Mouse (Mus musculus): Measurements from ENCODE around the gene C030005K15Rik.
"Not testable (repeated sequence)": the region's sequence is repeated elsewhere in the genome, so short reads cannot be mapped to it uniquely, and the experiment has no call there.

The C030005K15Rik gene

DNA sequence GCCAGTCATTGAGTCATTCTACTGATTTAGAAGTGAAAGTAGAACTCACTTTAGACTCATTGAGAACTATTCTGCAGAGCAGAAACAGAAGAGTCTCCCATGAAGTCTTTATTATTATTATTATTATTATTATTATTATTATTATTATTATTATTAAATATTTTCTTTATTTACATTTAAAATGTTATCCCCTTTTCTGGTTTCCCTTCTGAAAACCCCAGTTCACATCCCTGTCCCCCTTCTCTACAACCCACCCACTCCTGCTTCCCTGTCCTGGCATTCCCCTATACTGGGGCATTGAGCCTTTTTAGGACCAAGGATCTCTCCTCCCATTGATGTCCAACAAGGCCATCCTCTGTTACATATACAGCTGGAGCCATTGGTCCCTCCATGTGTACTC, at the start of gene C030005K15Rik:
Gene C030005K15Rik (minus strand): TSS at position 101 of the 400 bp plus-strand sequence.
- not testable (repeated sequence) for DNase-seq (ENCODE audit: low spot score)

DNA sequence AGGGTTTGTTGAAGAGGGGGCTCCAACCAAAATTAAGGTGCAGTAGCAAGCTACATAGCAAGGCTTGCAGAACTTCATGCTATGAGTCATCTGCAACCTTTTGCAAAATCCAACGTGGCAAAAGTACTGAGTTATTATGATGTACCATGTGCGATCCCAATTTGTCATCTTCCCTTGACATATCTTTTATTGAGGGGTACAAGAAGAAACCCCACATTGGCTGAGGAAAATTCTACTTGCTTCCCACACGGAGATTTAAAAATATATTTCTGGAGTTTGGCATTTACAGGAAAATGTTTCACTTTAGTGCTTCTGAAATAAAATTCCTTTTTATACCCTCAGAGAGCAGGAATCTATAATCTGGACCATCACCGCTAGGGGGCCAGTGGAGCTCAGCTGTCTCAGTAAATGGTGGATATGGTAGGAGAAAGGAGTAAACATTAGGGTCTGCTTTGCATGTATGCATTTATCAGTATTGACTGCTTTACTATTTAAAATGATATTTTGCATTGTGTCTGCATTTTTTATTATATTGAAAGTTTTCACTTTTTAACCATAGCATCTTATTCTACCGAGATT, 41.7 kb upstream of the C030005K15Rik start:
- peak; percentile 47 for DNase-seq (ENCODE audit: low spot score)

DNA sequence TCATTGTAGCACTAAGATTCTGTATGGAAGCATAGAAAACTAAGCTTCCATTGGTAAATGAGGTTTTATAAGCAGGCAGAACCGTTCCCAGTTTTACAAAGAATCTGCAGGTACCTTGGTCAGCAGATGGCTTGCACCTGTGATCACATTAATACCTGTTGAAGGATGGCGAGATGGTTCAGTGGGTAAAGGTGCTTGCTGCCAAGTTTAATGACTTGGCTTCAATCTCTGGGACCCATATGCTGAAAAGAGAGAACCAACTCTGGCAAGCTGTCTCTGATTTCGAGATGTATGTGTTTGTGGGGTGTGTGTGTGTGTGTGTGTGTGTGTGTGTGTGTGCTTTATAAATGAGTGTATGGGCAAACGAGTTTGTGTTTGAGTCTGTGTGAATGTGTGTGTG, 27.3 kb upstream of the C030005K15Rik start:
- DNase-seq (ENCODE audit: low spot score) = no peak

DNA sequence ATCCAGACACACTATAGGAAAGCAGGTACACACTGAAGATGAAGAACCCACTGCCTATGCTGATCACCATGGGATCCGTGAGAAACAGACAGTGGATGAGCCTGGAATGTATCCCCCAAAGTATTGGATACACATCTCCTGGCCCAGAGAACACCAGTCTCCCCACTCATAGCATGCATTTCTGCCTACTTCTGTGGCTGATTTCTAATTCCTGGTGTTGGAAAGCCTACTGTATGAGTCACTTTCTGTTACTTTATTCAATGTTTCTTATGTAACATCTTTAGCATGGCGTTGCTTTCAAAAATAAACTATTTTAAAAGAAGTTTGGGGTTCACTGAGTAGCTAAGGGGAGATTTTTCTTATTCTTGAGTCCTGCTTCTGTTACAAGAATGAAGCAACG, 20.7 kb upstream of the C030005K15Rik start:
- DNase-seq (ENCODE audit: low spot score) = no peak

DNA sequence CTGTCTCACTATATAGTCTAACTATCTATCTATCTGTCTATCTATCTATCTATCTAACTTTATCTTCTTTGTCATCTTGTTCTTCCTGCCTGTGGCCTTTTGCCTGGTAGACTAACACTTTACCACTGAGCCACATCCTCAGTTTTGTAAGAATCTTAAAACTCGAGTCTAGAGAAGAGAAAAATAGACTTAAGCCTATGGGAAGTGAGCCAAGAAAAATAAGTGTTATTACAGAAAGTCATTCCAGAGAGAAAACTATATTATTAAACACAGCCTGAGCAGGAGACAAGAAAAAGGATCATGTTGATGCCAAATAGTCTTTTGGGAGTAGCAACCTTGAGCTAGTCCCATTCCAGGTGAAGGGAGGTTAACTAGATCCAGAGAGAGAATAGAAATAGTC, 626 bp downstream of the C030005K15Rik start:
- DNase-seq (ENCODE audit: low spot score) = no peak

DNA sequence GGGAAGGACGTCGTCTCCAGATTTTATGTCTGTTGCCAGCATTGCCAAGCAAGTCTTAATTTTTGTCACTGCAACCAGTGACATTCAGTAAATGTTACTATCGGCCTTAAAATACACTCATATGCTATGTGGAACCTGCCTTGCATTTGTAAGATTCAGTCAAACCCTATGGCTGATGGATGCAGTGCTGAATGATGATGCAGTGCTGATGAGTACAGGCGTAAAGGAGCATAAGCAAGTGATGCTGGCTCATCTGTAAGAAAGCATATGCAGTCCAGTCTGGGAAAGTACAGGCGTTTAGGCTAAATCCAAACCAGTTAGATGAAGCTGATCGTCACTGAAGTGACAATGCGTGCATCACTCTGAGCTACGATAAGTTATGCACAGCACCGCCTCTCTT, 3.8 kb downstream of the C030005K15Rik start:
- DNase-seq (ENCODE audit: low spot score) = no peak

DNA sequence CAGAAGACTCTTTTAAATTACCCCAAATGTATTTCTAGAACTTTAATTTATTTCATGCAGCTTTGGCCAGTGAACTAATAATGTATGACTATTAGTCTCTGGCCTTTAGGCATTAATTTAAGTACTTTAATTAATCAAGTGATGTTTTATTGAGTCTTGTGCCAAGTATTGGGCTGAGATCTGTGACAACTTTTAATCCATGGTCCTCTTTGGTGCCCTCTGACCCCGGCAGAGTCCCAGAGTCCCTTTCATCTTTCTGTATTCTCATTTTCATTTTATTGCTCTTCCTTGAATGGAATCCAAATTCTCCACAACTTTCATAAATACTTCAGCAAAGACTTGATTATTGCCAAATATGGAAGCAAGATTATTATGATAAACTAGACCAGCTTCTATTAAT, 5.9 kb downstream of the C030005K15Rik start:
- no peak for DNase-seq (ENCODE audit: low spot score)

DNA sequence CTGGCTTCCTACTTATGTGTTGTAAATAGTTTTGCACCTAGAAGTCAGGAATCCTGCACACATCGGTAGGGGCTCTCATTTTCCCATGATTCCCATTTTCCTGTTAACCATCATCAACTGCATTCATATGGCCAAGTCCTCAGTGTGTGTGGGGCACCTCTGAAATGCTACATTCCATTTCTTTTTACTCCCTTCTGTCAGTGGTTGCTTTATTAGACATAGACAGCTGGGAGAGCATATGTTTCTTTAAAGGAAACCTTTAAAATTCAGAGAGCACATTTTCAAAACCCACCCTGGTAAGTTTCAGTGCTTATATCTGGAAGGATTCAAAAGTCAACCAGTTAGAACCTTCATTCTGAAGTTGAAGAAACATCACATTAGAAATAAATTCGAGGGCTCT, 8.5 kb downstream of the C030005K15Rik start:
- DNase-seq (ENCODE audit: low spot score) = no peak

DNA sequence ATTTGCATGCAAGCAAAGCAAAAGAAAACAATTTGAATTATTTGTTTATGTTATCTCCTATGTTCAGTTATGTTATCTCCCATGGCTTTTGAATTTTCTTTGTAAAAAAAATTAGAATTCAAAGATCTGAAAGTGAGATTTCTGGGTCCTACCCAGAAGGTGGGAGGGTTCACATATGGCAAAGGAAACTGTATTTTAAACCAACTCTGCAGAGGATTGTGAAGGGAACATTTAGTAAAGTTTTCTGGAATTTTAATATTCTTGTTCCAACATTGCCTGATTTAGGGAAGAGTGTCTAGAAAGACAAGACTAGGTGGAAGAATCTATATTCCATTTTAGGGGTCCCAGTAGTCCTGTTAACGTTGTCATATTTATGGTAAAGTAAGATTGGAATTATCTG, 9.3 kb downstream of the C030005K15Rik start:
- no peak for DNase-seq (ENCODE audit: low spot score)

DNA sequence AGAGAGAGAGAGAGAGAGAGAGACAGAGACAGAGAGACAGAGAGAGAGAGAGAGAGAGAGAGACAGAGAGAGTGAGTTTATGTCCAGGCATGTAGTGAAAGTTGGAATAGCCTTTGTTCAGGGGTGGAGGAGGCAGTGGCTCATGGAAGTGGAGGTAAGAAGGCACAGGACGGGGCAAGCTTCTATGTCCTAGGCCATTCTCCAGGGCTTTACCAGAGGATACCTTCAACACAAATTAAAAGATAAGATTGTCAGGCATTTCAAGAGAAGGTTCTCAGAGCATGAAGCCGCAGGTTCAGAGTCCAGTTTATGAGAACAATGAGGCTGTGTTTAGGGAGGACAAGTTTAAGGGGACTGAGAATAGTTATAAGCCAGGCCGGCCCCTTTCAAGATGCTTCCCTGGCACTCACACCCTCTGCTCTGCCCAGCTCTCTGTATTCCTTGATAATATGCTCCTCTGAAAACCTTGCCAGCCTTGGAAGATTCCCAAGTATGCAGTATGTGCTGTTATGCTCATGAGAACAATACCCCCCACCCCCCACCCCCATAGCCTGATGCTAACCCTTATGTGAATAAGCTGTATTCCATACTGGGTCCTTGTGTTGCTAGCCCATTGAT, 11.2 kb downstream of the C030005K15Rik start:
- DNase-seq (ENCODE audit: low spot score) = no peak

DNA sequence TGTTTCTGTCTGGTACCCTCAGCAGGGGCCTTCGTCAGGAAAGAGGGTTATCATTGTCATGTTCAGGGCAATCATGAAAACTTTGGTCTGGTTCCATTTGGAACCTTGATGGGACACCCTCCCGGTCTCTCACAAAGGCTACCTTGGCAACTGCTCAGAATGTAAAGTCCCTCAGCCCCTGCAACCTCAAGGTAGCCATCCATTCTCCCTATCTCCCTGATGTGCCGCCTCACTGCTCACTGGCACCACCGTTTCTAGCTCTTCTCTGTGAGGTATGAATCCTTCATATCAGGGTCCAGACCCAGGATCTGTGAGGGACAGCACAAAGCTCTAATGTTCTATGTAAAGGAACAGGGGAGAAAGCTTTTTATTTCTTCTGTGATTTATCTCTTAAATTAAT, 12.0 kb downstream of the C030005K15Rik start:
- no peak for DNase-seq (ENCODE audit: low spot score)

DNA sequence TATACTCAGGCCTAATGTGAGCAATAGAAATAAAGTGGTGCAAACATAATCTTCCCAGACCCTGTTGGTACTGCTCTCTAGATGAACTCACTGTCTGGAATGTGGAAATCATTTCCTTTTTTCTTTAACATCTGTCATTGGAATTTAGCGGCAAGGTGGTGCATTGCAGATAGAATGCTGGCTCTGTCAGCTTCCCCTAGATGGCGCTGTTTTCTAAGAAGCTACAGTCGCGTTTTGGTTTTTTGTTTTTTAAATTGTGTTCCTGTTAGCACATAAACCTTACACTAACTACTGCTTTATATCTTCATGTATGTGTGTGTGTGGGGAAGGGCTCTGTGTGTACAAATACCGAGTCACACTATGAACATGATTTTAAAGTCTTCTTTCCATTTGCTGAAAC, 13.9 kb downstream of the C030005K15Rik start:
- DNase-seq (ENCODE audit: low spot score) = peak; percentile 87

DNA sequence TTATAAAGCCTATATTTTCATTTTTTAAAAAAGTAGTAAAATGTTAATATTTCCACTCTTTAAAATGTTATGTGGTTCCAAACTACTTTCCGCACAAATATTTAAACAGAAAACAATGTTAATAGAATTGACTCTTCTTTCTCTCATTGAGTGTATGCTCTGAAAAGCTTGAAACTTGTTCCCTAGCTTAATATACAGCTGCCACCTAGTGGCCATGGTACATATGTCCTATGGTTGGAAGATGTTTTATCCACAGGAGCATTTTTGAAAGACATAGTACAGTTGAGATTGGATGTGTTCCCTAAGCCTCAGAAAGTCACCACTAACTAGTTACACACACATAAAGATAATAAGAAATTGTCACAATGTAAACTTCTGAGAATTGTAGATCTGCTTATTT, 22.0 kb downstream of the C030005K15Rik start:
- peak; percentile 84 for DNase-seq (ENCODE audit: low spot score)

DNA sequence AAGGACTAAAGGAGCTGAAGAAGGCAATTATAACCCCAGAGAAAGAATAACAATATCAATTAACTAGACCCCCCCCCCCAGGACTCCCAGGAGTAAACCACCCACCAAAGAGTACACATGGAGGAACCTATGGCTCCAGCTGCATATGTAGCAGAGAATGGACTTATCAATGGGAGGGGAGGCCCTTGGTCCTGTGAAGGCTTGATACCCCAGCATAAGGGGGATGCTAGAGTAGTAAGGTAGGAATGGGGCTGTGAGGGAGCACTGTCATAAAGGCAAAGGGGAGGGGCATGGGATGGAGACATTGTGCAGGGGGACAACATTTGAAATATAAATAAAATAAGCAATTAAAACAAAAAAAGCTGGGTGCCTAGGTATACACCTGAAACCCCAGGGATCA, 24.2 kb downstream of the C030005K15Rik start:
- DNase-seq (ENCODE audit: low spot score) = no peak

DNA sequence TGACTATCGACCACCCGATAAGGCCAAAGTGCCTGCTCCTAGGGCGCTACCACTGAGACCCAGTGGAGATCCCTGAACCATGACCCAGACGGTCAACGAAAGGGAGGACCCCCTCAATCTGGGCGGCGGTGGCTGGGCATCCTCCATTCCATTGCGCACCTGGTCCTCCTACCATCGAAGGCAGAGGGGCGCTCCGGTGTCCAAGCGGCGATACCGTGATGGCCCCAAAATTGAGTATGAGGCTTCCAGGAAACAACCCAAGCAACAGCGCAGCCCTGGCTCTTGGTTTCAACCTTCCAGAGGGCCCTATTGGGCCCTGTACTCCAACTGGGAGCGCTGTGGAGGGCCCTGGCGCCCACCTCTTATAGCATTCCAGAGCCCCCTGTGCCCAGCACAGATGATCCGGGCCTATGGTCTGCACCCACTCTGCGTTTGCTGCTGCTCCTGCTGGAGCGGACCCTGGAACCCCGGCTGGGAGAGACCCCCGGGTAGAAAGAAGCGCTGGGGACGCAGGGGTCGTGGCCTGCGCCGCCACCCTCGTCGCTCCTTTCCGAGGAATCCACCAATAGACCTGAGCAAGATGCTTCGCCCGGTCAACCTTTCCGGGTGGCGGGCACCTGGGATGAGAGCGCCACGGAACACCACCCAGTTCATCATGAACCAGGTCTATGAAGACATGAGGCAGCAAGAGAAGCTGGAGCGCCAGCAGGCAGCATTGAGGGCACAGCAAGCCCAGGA, 33.0 kb downstream of the C030005K15Rik start:
- no peak for DNase-seq (ENCODE audit: low spot score)

DNA sequence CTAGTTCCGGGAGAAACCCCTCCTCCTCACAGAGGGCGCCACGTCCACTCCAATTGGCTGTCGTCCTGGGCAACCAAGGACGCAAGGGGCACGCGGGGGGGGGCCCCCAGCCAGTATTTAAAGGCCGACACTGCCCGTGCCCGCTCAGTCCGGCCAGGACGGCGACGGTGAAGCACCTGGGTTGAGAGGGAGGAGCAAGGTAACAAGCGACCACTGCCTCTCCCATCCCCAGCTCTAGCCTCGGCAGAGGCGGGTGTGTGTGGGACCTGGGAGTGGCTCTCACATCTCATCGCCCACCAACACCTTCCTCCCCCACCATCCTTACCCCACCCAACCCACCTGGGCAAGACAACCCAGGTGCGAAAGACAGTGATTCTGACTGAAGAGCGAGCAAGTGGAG, 33.6 kb downstream of the C030005K15Rik start, which contains the start of gene Ccer1:
Gene Ccer1 (plus strand): TSS at position 147 of the 400 bp plus-strand sequence.
- no peak for DNase-seq (ENCODE audit: low spot score)

DNA sequence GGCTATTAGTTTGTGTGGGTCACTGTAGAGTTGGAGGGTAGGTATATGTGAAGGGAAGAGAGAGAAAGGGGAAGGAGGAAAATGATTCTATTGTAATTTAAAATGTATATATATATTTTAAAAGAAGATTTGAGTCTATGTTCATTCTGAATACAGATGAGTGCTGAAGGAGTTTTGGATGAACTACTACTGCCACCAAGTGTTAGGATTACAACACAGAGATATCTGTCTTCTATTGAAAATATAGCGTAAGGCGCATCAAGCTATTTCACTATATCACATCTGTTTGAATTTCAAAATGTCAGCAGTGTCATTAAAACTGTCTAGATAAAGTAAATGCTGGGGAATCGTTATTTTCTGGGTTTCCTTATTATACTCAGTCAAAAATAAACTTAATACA, 37.1 kb downstream of the C030005K15Rik start:
- peak; percentile 21 for DNase-seq (ENCODE audit: low spot score)

DNA sequence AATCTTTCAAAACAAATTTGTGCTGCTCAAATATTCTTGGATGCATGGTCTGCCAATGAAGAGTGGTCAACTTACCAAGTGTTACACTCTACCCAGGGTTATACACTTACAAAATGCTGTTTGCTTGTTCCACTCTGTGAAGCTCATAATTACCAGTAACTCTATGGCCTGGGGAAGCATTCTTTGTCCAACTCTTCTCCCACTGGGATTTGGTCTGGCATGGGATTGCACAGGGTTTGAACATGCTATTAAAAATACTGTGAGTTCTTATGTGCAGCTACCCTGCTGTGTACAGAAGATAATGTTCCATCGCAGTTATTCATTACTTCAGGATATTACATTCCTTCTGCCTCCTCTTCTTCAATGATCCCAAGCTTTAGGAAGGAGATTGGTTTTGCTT, 39.4 kb downstream of the C030005K15Rik start:
- no peak for DNase-seq (ENCODE audit: low spot score)

DNA sequence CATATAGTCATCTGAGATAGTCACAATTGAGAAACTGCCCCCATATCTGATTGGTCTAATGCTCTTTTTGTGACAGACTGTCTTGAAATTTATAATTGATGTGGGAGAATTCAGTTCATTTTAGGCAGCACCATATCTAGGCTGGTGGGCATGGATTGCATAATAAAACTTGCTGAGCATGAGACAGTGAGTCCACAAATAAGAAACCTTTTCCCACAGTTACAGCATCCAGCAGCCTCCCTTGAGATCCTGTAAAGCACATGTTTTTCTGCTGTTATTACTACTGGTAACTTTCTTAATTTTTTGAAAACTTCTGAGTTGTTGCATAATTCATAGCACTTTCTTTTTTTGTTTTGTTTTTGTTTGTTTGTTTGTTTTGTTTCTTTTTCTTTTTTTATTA, 43.6 kb downstream of the C030005K15Rik start:
- no peak for DNase-seq (ENCODE audit: low spot score)
